Mouse (Mus musculus): ENCODE measurements at regions not wholly inside any gene's neighbourhood (a gene's known extent, or its start where the extent isn't known, plus 50 kb on each side); places are given as distances from the start of the nearest gene placed in this dataset.

DNA sequence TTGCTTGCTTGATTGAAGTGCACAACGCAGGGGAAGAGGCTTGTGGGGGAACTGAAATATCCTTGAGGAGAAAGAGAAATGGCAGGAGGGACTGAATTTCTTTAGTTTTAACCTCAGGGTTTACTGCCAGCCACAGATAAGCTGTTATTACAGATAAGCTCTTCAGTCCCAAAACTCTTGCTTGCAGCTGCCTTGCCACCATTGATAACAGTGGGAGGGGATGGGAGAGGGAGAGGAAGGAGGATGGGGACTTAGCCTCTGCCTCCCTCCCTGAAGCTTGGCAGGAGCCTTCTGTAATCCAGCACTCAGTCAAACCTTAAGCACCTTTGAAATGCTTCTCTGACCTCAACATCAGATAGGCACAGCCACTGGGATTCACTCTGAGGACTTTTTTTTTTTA lies 471.4 kb upstream of the Lsamp start:
- no peak for DNase-seq (ENCODE audit: low read depth, low spot score)

DNA sequence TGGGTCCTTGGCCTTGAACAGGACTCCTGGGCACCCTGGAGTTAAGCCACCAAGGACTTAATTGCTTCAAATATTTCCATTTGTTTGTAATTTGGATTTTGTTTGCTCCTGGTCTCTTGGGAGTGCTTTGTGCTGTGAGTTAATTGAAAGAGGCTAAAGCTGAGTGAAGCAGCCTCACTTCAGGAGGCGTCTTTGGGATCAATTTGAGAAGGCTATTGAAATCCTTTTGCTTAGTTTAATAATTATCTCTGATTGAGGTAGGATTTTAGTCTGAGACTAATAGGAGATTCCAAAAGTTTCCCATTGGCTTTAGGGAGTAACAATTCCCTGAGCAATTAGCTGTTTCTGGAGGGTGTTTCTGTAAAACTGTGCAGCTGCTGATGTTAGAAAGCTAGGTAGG lies 470.5 kb upstream of the Lsamp start:
- DNase-seq (ENCODE audit: low read depth, low spot score): no peak

DNA sequence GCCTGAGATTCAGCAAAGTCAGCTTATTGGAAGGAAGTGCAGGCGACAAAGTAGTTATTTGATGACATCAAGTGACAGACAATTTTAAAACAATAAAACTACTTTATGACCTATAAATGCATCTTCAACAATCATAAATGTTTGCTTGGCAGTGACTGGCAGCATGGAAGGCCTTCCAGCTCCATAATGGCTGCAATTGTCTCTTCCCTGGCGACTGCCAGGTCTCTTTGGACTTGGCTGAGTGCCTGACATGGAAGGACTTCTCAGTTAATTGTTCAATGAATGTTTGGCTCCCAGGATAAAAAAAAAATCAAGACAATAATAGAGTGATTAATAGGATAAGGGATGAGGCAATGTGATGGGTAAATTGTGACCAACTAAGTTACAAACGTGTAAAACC lies 453.1 kb upstream of the Lsamp start:
- DNase-seq (ENCODE audit: low read depth, low spot score): no peak

DNA sequence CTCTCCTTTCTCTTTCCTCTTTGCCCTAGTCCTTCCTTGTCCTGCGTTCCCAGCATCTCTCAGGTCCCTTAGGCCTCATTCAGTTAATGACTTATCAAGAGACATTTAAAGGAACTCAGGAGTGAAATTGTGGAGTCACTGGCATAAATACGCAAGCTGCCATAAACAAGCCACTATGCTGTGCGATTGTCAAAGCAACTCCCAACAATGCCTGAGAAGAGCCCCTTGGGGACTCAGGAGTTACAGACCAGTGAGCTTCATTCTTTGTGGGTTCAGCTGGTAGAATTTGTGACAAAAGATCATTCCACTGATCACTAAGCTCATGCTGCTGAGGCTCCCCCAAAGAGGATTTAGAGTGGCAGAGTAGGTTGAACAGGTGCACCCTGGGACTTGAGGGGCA lies 451.4 kb upstream of the Lsamp start:
- no peak for DNase-seq (ENCODE audit: low read depth, low spot score)

DNA sequence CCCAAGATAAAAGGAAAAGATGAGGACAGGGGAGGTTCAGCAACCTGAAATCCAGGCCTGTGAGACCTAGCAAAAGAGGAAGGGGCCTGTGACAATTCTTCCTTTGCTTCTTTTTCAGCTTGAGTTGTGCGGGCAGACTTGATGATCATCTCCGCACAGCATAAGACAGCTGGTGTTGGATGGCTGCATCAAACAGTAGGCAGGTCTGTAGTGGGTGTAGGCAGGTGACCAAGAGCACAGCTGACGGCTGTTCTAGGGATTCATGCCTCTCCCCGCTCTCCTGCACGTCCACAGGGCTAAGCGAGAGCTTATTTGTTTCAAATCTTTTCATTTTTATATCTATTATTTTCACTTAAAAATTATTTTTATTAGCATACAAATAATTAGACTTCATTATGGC lies 450.8 kb upstream of the Lsamp start:
- DNase-seq (ENCODE audit: low read depth, low spot score): no peak

DNA sequence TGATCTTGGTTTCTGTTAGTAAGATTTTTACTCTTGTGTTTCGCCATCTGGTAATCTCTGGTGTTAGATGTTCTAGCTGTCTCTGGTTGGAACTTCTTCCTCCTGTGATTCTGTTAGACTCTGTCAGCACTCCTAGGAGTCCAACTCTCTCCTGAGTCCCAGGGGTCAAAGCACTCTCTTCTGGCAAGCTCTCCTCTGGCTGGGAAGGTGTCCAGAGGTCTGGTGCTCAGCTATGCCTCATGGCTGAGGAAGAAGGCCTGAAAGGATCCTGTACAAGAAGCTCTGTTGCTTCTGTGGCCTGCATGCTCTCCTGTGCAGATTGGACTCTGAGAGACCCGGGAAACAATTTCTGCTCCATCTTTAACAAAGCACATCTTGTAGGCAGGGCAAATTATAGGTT lies 430.8 kb upstream of the Lsamp start:
- no peak for DNase-seq (ENCODE audit: low read depth, low spot score)

DNA sequence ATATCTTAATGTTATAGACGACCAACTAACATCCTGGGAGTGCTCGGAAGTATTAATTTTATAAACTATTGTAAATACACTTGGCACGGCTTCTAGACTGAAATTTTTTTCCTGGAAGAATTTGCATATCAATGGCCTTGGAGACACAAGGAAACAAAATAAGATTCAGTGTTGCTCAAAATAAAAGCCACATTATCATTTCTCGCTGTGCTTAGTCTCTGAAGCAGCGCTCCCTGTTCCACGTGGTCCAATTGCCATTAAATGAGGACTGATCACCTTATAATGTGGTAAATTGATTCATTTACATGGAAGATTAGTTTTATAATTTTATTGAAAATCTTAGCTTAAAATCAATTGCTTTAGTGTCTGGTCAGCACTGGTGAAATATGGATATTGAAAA lies 407.5 kb upstream of the Lsamp start:
- DNase-seq (ENCODE audit: low read depth, low spot score): no peak

DNA sequence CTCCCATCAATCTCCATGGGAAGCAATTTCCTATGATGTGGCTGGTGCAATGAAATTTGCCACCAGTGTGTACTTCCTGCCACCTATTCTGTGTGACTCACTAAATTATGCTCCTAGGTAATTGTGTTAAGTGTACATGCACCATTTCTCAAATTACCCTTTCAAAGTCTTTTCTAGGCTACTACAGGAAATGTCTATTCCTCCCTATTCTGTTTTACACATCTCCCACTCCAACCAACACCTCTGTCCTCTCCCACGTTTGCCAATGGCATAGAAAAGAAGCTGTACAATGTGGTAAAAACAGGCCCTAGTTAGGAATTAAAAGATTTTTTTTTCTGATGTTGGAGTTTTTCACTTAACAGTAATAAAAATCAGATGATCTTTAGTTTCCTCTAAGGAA lies 404.5 kb upstream of the Lsamp start:
- peak; percentile 38 for DNase-seq (ENCODE audit: low read depth, low spot score)

All from telencephalon, adult 2 months (tissue).